In genomic region chr12:72310818-72311217, GRCm38 (mm10) we compare ENCODE assay signal across 27 mouse cellular contexts.
"Had no signal": no experiment of that assay in that cellular context is flagged by ENCODE, and none has a peak within 500 bp of the region (broad histone marks: within the 10 kb centered on the region; RNA-seq: fewer than 3 reads in every experiment).

No protein-coding gene starts in this region.

- ATAC-seq: forebrain, embryonic 13.5 days; forebrain, embryonic 14.5 days; forebrain, embryonic 15.5 days; forebrain, embryonic 16.5 days; forebrain, postnatal 0 days had no signal

- H3K27ac ChIP-seq: embryonic facial prominence, embryonic 10.5 days; embryonic facial prominence, embryonic 12.5 days; embryonic facial prominence, embryonic 13.5 days; embryonic facial prominence, embryonic 15.5 days; forebrain, embryonic 10.5 days; forebrain, embryonic 12.5 days; forebrain, embryonic 13.5 days; forebrain, embryonic 15.5 days; heart, adult 2 months; heart, embryonic 10.5 days had no signal

- DNase-seq: cerebellum, adult 2 months; cerebellum, adult 8-10 months; cerebellum, adult 9-10 months; cerebellum, adult 9-11 months; cerebellum, postnatal 10 days; cerebellum, postnatal 14 days; cerebellum, postnatal 25 days; cerebellum, postnatal 36 days; embryo, embryonic 11 days; forebrain, postnatal 0 days; gastrocnemius, postnatal 10 days; gastrocnemius, postnatal 14 days; gastrocnemius, postnatal 25 days; gastrocnemius, postnatal 36 days; heart, adult 2 months had no signal

- H3K4me3 ChIP-seq: embryonic facial prominence, embryonic 10.5 days; embryonic facial prominence, embryonic 12.5 days; embryonic facial prominence, embryonic 13.5 days; embryonic facial prominence, embryonic 15.5 days; erythroblast, embryonic 14.5 days; forebrain, embryonic 10.5 days; forebrain, embryonic 12.5 days; forebrain, embryonic 13.5 days; forebrain, embryonic 15.5 days; heart, adult 2 months; heart, embryonic 10.5 days had no signal
